Mouse (Mus musculus): ENCODE measurements around the gene Elmo1.

Gene Elmo1

GRCm38 (mm10) chr13:20472891-20473539 lies 382.6 kb downstream of the Elmo1 start:
- no peak for DNase-seq (ENCODE audit: low spot score)

- DNase-seq (ENCODE audit: low spot score) = no peak
Measured at GRCm38 (mm10) chr13:20473641-20474078, 383.3 kb downstream of the Elmo1 start.

- no peak for DNase-seq (ENCODE audit: low spot score)
Measured at GRCm38 (mm10) chr13:20474600-20474999, 384.2 kb downstream of the Elmo1 start.

- DNase-seq (ENCODE audit: low spot score) = no peak
Measured at GRCm38 (mm10) chr13:20481805-20482204, 391.4 kb downstream of the Elmo1 start.

- DNase-seq (ENCODE audit: low spot score) = no peak
Measured at GRCm38 (mm10) chr13:20489110-20489509, 398.7 kb downstream of the Elmo1 start.

- DNase-seq (ENCODE audit: low spot score) = no peak
Measured at GRCm38 (mm10) chr13:20489698-20490417, 399.5 kb downstream of the Elmo1 start.

GRCm38 (mm10) chr13:20490860-20491594 lies 400.6 kb downstream of the Elmo1 start:
- no peak for DNase-seq (ENCODE audit: low spot score)

GRCm38 (mm10) chr13:20491666-20492065 lies 401.3 kb downstream of the Elmo1 start:
- no peak for DNase-seq (ENCODE audit: low spot score)

GRCm38 (mm10) chr13:20494047-20494739 lies 403.8 kb downstream of the Elmo1 start:
- DNase-seq (ENCODE audit: low spot score) = no peak

- DNase-seq (ENCODE audit: low spot score) = no peak
Measured at GRCm38 (mm10) chr13:20501923-20502322, 411.5 kb downstream of the Elmo1 start.

GRCm38 (mm10) chr13:20503371-20503770 lies 413.0 kb downstream of the Elmo1 start:
- no peak for DNase-seq (ENCODE audit: low spot score)

- DNase-seq (ENCODE audit: low spot score) = no peak
Measured at GRCm38 (mm10) chr13:20507381-20508129, 417.2 kb downstream of the Elmo1 start.

- DNase-seq (ENCODE audit: low spot score) = no peak
Measured at GRCm38 (mm10) chr13:20511026-20511425, 420.6 kb downstream of the Elmo1 start.

GRCm38 (mm10) chr13:20512317-20513240 lies 422.2 kb downstream of the Elmo1 start:
- DNase-seq (ENCODE audit: low spot score) = no peak

GRCm38 (mm10) chr13:20514721-20515120 lies 424.3 kb downstream of the Elmo1 start:
- DNase-seq (ENCODE audit: low spot score) = no peak

GRCm38 (mm10) chr13:20516096-20516495 lies 425.7 kb downstream of the Elmo1 start:
- DNase-seq (ENCODE audit: low spot score) = no peak

- DNase-seq (ENCODE audit: low spot score) = no peak
Measured at GRCm38 (mm10) chr13:20517702-20518101, 427.3 kb downstream of the Elmo1 start.

GRCm38 (mm10) chr13:20521492-20521891 lies 431.1 kb downstream of the Elmo1 start:
- DNase-seq (ENCODE audit: low spot score) = no peak

- DNase-seq (ENCODE audit: low spot score) = no peak
Measured at GRCm38 (mm10) chr13:20523671-20524070, 433.3 kb downstream of the Elmo1 start.

GRCm38 (mm10) chr13:20525844-20526243 lies 435.4 kb downstream of the Elmo1 start:
- DNase-seq (ENCODE audit: low spot score) = no peak
